ENCODE assay signal across 13 mouse cellular contexts in genomic region chr2:163205737-163206490, GRCm38 (mm10). TPM values are rescaled to one million over a fixed set of nuclear protein-coding genes. Genes with fewer than 3 reads are reported as not detected.
A peak's percentile ranks its signal among the peaks of the same experiment; 100 is the strongest.
DNase-seq lines count a peak whose midpoint lies in the region; ATAC-seq lines count a peak whose summit lies in the region.
"Had no signal": no experiment of that assay in that cellular context is flagged by ENCODE, and none has a peak within 500 bp of the region (broad histone marks: within the 10 kb centered on the region; RNA-seq: fewer than 3 reads in every experiment).

No protein-coding gene starts in this region.

- peak; percentile 45 for DNase-seq in right cerebral cortex, postnatal 14 days
- DNase-seq in right cerebral cortex, adult 2 months (ENCODE audit: low spot score in 2 of 2) = no peak
- DNase-seq in limb, embryonic 10.5 days (ENCODE audit: low spot score) = no peak
- DNase-seq in yolk sac, embryonic 10.5 days (ENCODE audit: low spot score) = no peak
- DNase-seq in kidney, postnatal 36 days = no peak
- DNase-seq: adrenal gland, postnatal 25 days; heart, postnatal 4 days; liver, embryonic 13.5 days; spleen, adult 18-20 months; thymus, postnatal 25 days had no signal

- 0 out of 2 replicates have a peak, but pooled peaks cover 3% of the 10 kb centered on the region for H3K9me3 ChIP-seq in forebrain, embryonic 13.5 days (replicated peaks)
- H3K9me3 ChIP-seq in midbrain, embryonic 12.5 days = peaks cover 8% of the 10 kb centered on the region; the same call in 1 of the 2 replicates
- H3K9me3 ChIP-seq in limb, embryonic 10.5 days (replicated peaks) = no peaks in the 10 kb centered on the region; the same call in 1 of the 2 replicates
- H3K9me3 ChIP-seq: liver, embryonic 13.5 days had no signal

- peaks cover 42% of the 10 kb centered on the region for H3K4me1 ChIP-seq in forebrain, embryonic 13.5 days
- H3K4me1 ChIP-seq in midbrain, embryonic 12.5 days = peaks cover 46% of the 10 kb centered on the region
- H3K4me1 ChIP-seq in limb, embryonic 10.5 days = peaks cover 33% of the 10 kb centered on the region

- peaks cover 20% of the 10 kb centered on the region for H3K27me3 ChIP-seq in forebrain, embryonic 13.5 days
- H3K27me3 ChIP-seq in midbrain, embryonic 12.5 days = peaks cover 19% of the 10 kb centered on the region; the same call in 1 of the 2 replicates
- H3K27me3 ChIP-seq in limb, embryonic 10.5 days (ENCODE audit: low read depth, poor library complexity, severe bottlenecking) = peaks cover 76% of the 10 kb centered on the region

- H3K4me3 ChIP-seq in forebrain, embryonic 13.5 days = peak overlapping the region; percentile 58; the same call in 1 of the 2 replicates
- peak overlapping the region; percentile 73 for H3K4me3 ChIP-seq in midbrain, embryonic 12.5 days
- H3K4me3 ChIP-seq in limb, embryonic 10.5 days = no peak overlapping the region
- H3K4me3 ChIP-seq: liver, embryonic 13.5 days had no signal

- H3K36me3 ChIP-seq in forebrain, embryonic 13.5 days (ENCODE audit: poor library complexity, severe bottlenecking) = 0 out of 2 replicates have a peak, but pooled peaks cover 7% of the 10 kb centered on the region
- H3K36me3 ChIP-seq in midbrain, embryonic 12.5 days = 0 out of 2 replicates have a peak, but pooled peaks cover 5% of the 10 kb centered on the region
- H3K36me3 ChIP-seq in limb, embryonic 10.5 days = no peaks in the 10 kb centered on the region
- H3K36me3 ChIP-seq: G1E; liver, embryonic 13.5 days had no signal

- H3K4me2 ChIP-seq in forebrain, embryonic 13.5 days = peak overlapping the region; percentile 89
- peak overlapping the region; percentile 84 for H3K4me2 ChIP-seq in midbrain, embryonic 12.5 days (replicated peaks)
- H3K4me2 ChIP-seq: liver, embryonic 13.5 days had no signal

- ATAC-seq in forebrain, embryonic 13.5 days = no peak
- ATAC-seq in midbrain, embryonic 12.5 days (ENCODE audit: low FRiP score, low read depth) = peak; percentile 31; the same call in 1 of the 2 replicates

- no peak overlapping the region for H3K27ac ChIP-seq in forebrain, embryonic 13.5 days
- H3K27ac ChIP-seq in midbrain, embryonic 12.5 days (replicated peaks) = peak overlapping the region; percentile 85
- H3K27ac ChIP-seq in limb, embryonic 10.5 days = no peak overlapping the region
- H3K27ac ChIP-seq: liver, embryonic 13.5 days had no signal

- H3K9ac ChIP-seq in forebrain, embryonic 13.5 days = peak overlapping the region; percentile 80; the same call in 1 of the 2 replicates
- H3K9ac ChIP-seq in midbrain, embryonic 12.5 days (replicated peaks) = peak overlapping the region; percentile 83
- H3K9ac ChIP-seq: liver, embryonic 13.5 days had no signal

- WGBS in forebrain, embryonic 13.5 days = 32% methylated on average over 17 of the region's 17 CpGs
- 16% methylated on average over 17 of the region's 17 CpGs for WGBS in midbrain, embryonic 12.5 days
- 57% methylated on average over 17 of the region's 17 CpGs for WGBS in limb, embryonic 10.5 days

RNA-seq across cellular contexts. Expression of gene Tox2, which starts 3.0 kb away (rescaled TPM):
- 17.9 and 20.6 TPM in 2 replicates for polyA plus RNA-seq in forebrain, embryonic 13.5 days (2015; fragmentation: Nextera tagmentation; extraction: Ambion mirVana)
- polyA plus RNA-seq in midbrain, embryonic 12.5 days (2016; fragmentation: Nextera tagmentation; extraction: Ambion mirVana) = 38.1 and 39.4 TPM in 2 replicates
- polyA plus RNA-seq in limb, embryonic 10.5 days (2016; fragmentation: Nextera tagmentation; extraction: Ambion mirVana) = 0.48 and 1.8 TPM in 2 replicates
- polyA plus RNA-seq: G1E had no signal
